Mouse (Mus musculus): ENCODE data around the gene Slc25a38. TPM values are rescaled to one million over a fixed set of nuclear protein-coding genes. Genes with fewer than 3 reads are reported as not detected.

The Slc25a38 gene
- total and polyA plus RNA-seq, 3 experiments = 38.8 to 59.8 (median 39.1) TPM

DNA sequence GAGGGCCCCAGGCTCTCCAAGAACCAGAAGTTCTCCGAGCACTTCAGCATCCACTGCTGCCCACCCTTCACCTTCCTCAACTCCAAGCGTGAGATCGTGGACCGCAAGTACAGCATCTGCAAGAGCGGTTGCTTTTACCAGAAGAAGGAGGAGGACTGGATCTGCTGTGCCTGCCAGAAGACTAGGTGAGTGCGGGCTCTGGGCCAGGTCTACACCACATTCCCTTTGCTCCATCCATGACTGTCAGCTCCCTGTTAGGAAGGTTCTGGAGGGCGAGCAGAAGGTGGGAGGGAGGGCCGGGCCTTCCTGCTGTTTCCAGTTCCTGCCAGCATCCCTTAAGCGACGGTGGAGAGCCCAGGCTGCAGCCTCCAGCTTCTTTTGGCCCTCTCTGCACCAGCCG lies 57.7 kb downstream of the Slc25a38 start:
- Histone ChIP-seq H3K4me1 (ENCODE audit: insufficient read depth, low read depth, low read length) (no peaks in the 10 kb centered on the region), H3K36me3 (replicated peaks) (no peaks in the 10 kb centered on the region), H3K4me3 (ENCODE audit: low read depth, low read length) (no peak overlapping the region), H3K27me3 (ENCODE audit: insufficient read depth, low read length) (peaks cover 12% of the 10 kb centered on the region), H3K9me3 (replicated peaks) (peaks cover 8% of the 10 kb centered on the region)
- DNase-seq (ENCODE audit: low spot score) = no peak
- ATAC-seq (ENCODE audit: extremely low read depth, insufficient number of reproducible peaks, low FRiP score, poor library complexity, severe bottlenecking) = no peak
- TF ChIP-seq TAL1 (conservative IDR thresholded peaks at IDR 0.05; ENCODE audit: low read depth, low read length) (no peak), GATA2 (IDR thresholded peaks at IDR 0.05; ENCODE audit: borderline replicate concordance, low read depth, low read length) (no peak), POLR2AphosphoS5 (IDR thresholded peaks at IDR 0.05; ENCODE audit: insufficient replicate concordance, low read depth, low read length) (no peak), GATA1 (IDR thresholded peaks at IDR 0.05; ENCODE audit: borderline replicate concordance, low read length) (no peak), CTCF (IDR thresholded peaks at IDR 0.05; ENCODE audit: low read depth, low read length) (no peak)

DNA sequence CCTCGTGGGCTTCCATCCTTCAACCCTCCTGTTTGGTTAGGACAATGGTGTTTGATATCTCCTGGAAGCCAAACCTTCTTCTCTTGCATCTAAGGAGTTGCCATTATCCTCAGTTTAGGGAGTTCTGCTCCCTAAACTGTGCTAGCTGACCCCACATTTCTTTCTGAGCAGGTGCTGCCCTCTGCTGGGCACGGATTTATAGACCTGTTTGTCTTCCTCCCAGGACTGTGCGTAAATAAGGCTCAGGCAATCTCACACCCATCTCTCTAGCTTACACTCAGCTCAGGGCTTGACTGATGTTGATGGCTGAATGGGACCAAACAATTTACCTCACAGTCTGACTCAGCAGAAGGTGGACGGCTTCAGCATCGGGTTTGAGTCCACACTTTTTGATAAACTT lies 61.1 kb downstream of the Slc25a38 start:
- Histone ChIP-seq H3K36me3 (replicated peaks) (no peaks in the 10 kb centered on the region), H3K9me3 (replicated peaks) (peaks cover 11% of the 10 kb centered on the region), H3K4me1 (ENCODE audit: insufficient read depth, low read depth, low read length) (no peaks in the 10 kb centered on the region), H3K4me3 (ENCODE audit: low read depth, low read length) (no peak overlapping the region), H3K27me3 (ENCODE audit: insufficient read depth, low read length) (peaks cover 12% of the 10 kb centered on the region)
- TF ChIP-seq TAL1 (conservative IDR thresholded peaks at IDR 0.05; ENCODE audit: low read depth, low read length) (no peak), CTCF (IDR thresholded peaks at IDR 0.05; ENCODE audit: low read depth, low read length) (peak; percentile 15; the same call in 1 of the 2 replicates)
- peak; percentile 49; the same call in 1 of the 2 replicates for ATAC-seq (ENCODE audit: extremely low read depth, insufficient number of reproducible peaks, low FRiP score, poor library complexity, severe bottlenecking)
- peak; percentile 32 for DNase-seq (ENCODE audit: low spot score)

Other genes starting within 250 kb of the Slc25a38 start
- gene Wdr48, start 215.5 kb upstream of the Slc25a38 start, total RNA-seq (2014; fragmentation: Nextera tagmentation) = 99.9 and 111 TPM in 2 replicates
- gene Wdr48, start 215.5 kb upstream of the Slc25a38 start, total RNA-seq (2017) = 52.7 and 55.1 TPM in 2 replicates
- 11.3 and 14.5 TPM in 2 replicates for gene Wdr48, start 215.5 kb upstream of the Slc25a38 start, polyA plus RNA-seq (2012)
- 9.7 and 11.0 TPM in 2 replicates for gene Gorasp1, start 172.8 kb upstream of the Slc25a38 start, total RNA-seq (2014; fragmentation: Nextera tagmentation)
- 4.8 and 7.4 TPM in 2 replicates for gene Gorasp1, start 172.8 kb upstream of the Slc25a38 start, total RNA-seq (2017)
- gene Gorasp1, start 172.8 kb upstream of the Slc25a38 start, polyA plus RNA-seq (2012) = 15.4 and 18.3 TPM in 2 replicates
- not detected in 2 replicates for gene Ttc21a, start 172.8 kb upstream of the Slc25a38 start, total RNA-seq (2014; fragmentation: Nextera tagmentation)
- gene Ttc21a, start 172.8 kb upstream of the Slc25a38 start, total RNA-seq (2017) = 0.17 and 0.38 TPM in 2 replicates
- 0.02 and 0.06 TPM in 2 replicates for gene Ttc21a, start 172.8 kb upstream of the Slc25a38 start, polyA plus RNA-seq (2012)
- 17.0 and 26.5 TPM in 2 replicates for gene Csrnp1, start 125.7 kb upstream of the Slc25a38 start, total RNA-seq (2014; fragmentation: Nextera tagmentation)
- gene Csrnp1, start 125.7 kb upstream of the Slc25a38 start, total RNA-seq (2017) = 17.3 and 19.9 TPM in 2 replicates
- gene Csrnp1, start 125.7 kb upstream of the Slc25a38 start, polyA plus RNA-seq (2012) = 35.0 and 44.1 TPM in 2 replicates
- gene Xirp1, start 86.8 kb upstream of the Slc25a38 start, total RNA-seq (2014; fragmentation: Nextera tagmentation) = not detected in 2 replicates
- gene Xirp1, start 86.8 kb upstream of the Slc25a38 start, total RNA-seq (2017) = 0.05 and 0.06 TPM in 2 replicates
- not detected in 2 replicates for gene Xirp1, start 86.8 kb upstream of the Slc25a38 start, polyA plus RNA-seq (2012)
- not detected in 2 replicates for gene Cx3cr1, start 40.5 kb upstream of the Slc25a38 start, total RNA-seq (2014; fragmentation: Nextera tagmentation)
- 0.22 TPM in 1 of 2 replicates, not detected in the other for gene Cx3cr1, start 40.5 kb upstream of the Slc25a38 start, total RNA-seq (2017)
- gene Cx3cr1, start 40.5 kb upstream of the Slc25a38 start, polyA plus RNA-seq (2012) = not detected in 2 replicates
- gene Ccr8, start 18.3 kb upstream of the Slc25a38 start, total RNA-seq (2014; fragmentation: Nextera tagmentation) = not detected in 2 replicates
- not detected in 2 replicates for gene Ccr8, start 18.3 kb upstream of the Slc25a38 start, total RNA-seq (2017)
- not detected in 2 replicates for gene Ccr8, start 18.3 kb upstream of the Slc25a38 start, polyA plus RNA-seq (2012)
- 4,941 and 5,512 TPM in 2 replicates for gene Rpsa, start 17.3 kb downstream of the Slc25a38 start, total RNA-seq (2014; fragmentation: Nextera tagmentation)
- 6,009 and 6,679 TPM in 2 replicates for gene Rpsa, start 17.3 kb downstream of the Slc25a38 start, total RNA-seq (2017)
- gene Rpsa, start 17.3 kb downstream of the Slc25a38 start, polyA plus RNA-seq (2012) = 3,654 and 17,705 TPM in 2 replicates
- gene Mobp, start 39.3 kb downstream of the Slc25a38 start, total RNA-seq (2014; fragmentation: Nextera tagmentation) = not detected in 2 replicates
- 0.38 TPM in 1 of 2 replicates, not detected in the other for gene Mobp, start 39.3 kb downstream of the Slc25a38 start, total RNA-seq (2017)
- gene Mobp, start 39.3 kb downstream of the Slc25a38 start, polyA plus RNA-seq (2012) = not detected in 2 replicates
- gene Myrip, start 191.1 kb downstream of the Slc25a38 start, total RNA-seq (2014; fragmentation: Nextera tagmentation) = not detected in 2 replicates
- gene Myrip, start 191.1 kb downstream of the Slc25a38 start, total RNA-seq (2017) = 0.05 and 0.23 TPM in 2 replicates
- not detected in 2 replicates for gene Myrip, start 191.1 kb downstream of the Slc25a38 start, polyA plus RNA-seq (2012)

Data from G1E (cell line).